9 mouse cellular contexts compared by ENCODE assay signal in the genomic region with DNA sequence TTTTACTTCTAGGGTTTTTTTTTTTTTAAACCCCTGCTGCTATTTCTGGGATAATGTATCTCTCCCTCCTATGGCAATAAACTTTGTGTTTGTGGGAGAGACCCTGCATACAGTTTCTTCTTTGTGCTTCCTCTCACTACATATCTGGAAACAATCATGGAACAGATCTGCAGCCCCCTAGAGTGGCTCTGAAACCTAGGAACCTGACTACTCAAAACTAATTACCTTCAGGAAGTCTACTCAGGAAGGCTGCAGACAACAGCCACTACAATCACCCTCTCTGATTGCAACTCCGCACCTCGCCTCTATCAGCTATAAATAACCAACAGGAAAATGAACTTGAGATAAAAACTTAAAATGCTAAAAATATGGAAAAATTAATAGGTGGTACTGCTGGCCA. TPM values are rescaled to one million over a fixed set of nuclear protein-coding genes. Genes with fewer than 3 reads are reported as not detected.
DNase-seq lines count a peak whose midpoint lies in the region; ATAC-seq and TF ChIP-seq lines count a peak whose summit lies in the region.
"Had no signal": no experiment of that assay in that cellular context is flagged by ENCODE, and none has a peak within 500 bp of the region (broad histone marks: within the 10 kb centered on the region; RNA-seq: fewer than 3 reads in every experiment).

No protein-coding gene starts in this region.

- no peaks in the 10 kb centered on the region for H3K36me3 ChIP-seq in neural tube, embryonic 11.5 days (ENCODE audit: control insufficient read depth, insufficient read depth, low read length)
- H3K36me3 ChIP-seq in liver, embryonic 14.5 days (replicated peaks; ENCODE audit: control insufficient read depth, insufficient read depth, low read depth) = no peaks in the 10 kb centered on the region

- DNase-seq in gastrocnemius, adult 2 months = no peak
- no peak for DNase-seq in gastrocnemius, adult 18-20 months (ENCODE audit: low spot score)
- DNase-seq in neural tube, embryonic 11.5 days (ENCODE audit: low spot score) = no peak
- DNase-seq in neural tube, embryonic 10.5 days (ENCODE audit: extremely low spot score, low spot score) = no peak
- no peak for DNase-seq in liver, embryonic 14.5 days (ENCODE audit: low read depth in 3 of 3, low spot score in 3 of 3)
- DNase-seq in Muller cell, postnatal 12 days (ENCODE audit: inconsistent ontology term) = no peak
- DNase-seq in frontal cortex, postnatal 14 days (ENCODE audit: low spot score in 2 of 2) = no peak
- no peak for DNase-seq in right cerebral cortex, postnatal 36 days (ENCODE audit: low spot score in 2 of 2)

- TF ChIP-seq CTCF in gastrocnemius, adult 2 months (IDR thresholded peaks at IDR 0.05) = no peak
- no peak for TF ChIP-seq CTCF in liver, embryonic 14.5 days (IDR thresholded peaks at IDR 0.05; ENCODE audit: low read depth)

- TF ChIP-seq EP300 in liver, embryonic 14.5 days (IDR thresholded peaks at IDR 0.05; ENCODE audit: low read depth) = no peak

- H3K9ac ChIP-seq in neural tube, embryonic 11.5 days (ENCODE audit: low read length) = no peak overlapping the region
- no peak overlapping the region for H3K9ac ChIP-seq in liver, embryonic 14.5 days (replicated peaks)

- peak overlapping the region; percentile 92 for H3K27ac ChIP-seq in gastrocnemius, adult 2 months
- no peak overlapping the region for H3K27ac ChIP-seq in neural tube, embryonic 11.5 days (ENCODE audit: low read depth, low read length)
- H3K27ac ChIP-seq in liver, embryonic 14.5 days = no peak overlapping the region

- H3K4me2 ChIP-seq in neural tube, embryonic 11.5 days (ENCODE audit: low read depth) = peak overlapping the region; percentile 41
- H3K4me2 ChIP-seq in liver, embryonic 14.5 days (ENCODE audit: low read depth) = 0 out of 2 replicates have a peak overlapping the region, but pooled peaks have one; percentile 11

- H3K9me3 ChIP-seq in neural tube, embryonic 11.5 days (ENCODE audit: control insufficient read depth, low read length) = no peaks in the 10 kb centered on the region
- no peaks in the 10 kb centered on the region for H3K9me3 ChIP-seq in liver, embryonic 14.5 days (ENCODE audit: control insufficient read depth, low read length)

- 64% methylated on average over 2 of the region's 2 CpGs for whole genome bisulfite sequencing in neural tube, embryonic 11.5 days
- WGBS in liver, embryonic 14.5 days (ENCODE audit: insufficient replicate concordance) = 22% methylated on average over 2 of the region's 2 CpGs

- H3K4me1 ChIP-seq in neural tube, embryonic 11.5 days (ENCODE audit: control insufficient read depth, insufficient read depth, low read length) = peaks cover 11% of the 10 kb centered on the region
- peaks cover 0 to 4% of the 10 kb centered on the region in 2 experiments; a peak in 2 of 4 replicates for H3K4me1 ChIP-seq in liver, embryonic 14.5 days (replicated peaks; ENCODE audit: control insufficient read depth in 2 of 2, insufficient read depth in 2 of 2, low read length in 1 of 2)

- H3K4me3 ChIP-seq in gastrocnemius, adult 2 months = peak overlapping the region; percentile 91
- H3K4me3 ChIP-seq in neural tube, embryonic 11.5 days (ENCODE audit: low read depth, low read length) = peak overlapping the region; percentile 79
- H3K4me3 ChIP-seq in liver, embryonic 14.5 days (ENCODE audit: insufficient read depth in 1 of 2, low read depth in 2 of 2, low read length in 2 of 2) = no peak overlapping the region; a peak in 1 of 4 replicates

- intact Hi-C loops in gastrocnemius, adult 2 months (cut with DNase I) = no loop called here

- no peaks in the 10 kb centered on the region for H3K27me3 ChIP-seq in neural tube, embryonic 11.5 days (ENCODE audit: control insufficient read depth, insufficient read depth, low read length)
- peaks cover 27% of the 10 kb centered on the region for H3K27me3 ChIP-seq in liver, embryonic 14.5 days (ENCODE audit: control insufficient read depth, insufficient read depth, low read length)

- no peak for ATAC-seq in neural tube, embryonic 11.5 days (ENCODE audit: insufficient read depth, low FRiP score, low TSS enrichment)
- no peak for ATAC-seq in liver, embryonic 14.5 days (ENCODE audit: insufficient read depth)

RNA-seq across cellular contexts. Expression of a gene that starts 1.8 kb away (rescaled TPM):
- 1 to 10 TPM; 4.5 to 8.4 TPM for total RNA-seq in gastrocnemius, adult 2 months (2021)
- 1 to 10 TPM; 5.8 to 6.3 TPM for total RNA-seq in gastrocnemius, adult 18-20 months (2021)
- polyA plus RNA-seq in neural tube, embryonic 11.5 days (2014; fragmentation: Nextera tagmentation; extraction: Ambion mirVana) = 51.0 and 55.7 TPM in 2 replicates
- 0.52 and 0.65 TPM in 2 replicates for polyA plus RNA-seq in liver, embryonic 14.5 days (2012; rRNA removed)
- polyA plus RNA-seq in liver, embryonic 14.5 days (2014; fragmentation: Nextera tagmentation; extraction: Ambion mirVana) = 1.9 and 2.1 TPM in 2 replicates

RNA-seq across cellular contexts. Expression of a gene that starts 15.5 kb away (rescaled TPM):
- not detected for total RNA-seq in gastrocnemius, adult 2 months (2021)
- not detected for total RNA-seq in gastrocnemius, adult 18-20 months (2021)
- not detected in 2 replicates for polyA plus RNA-seq in neural tube, embryonic 11.5 days (2014; fragmentation: Nextera tagmentation; extraction: Ambion mirVana)
- polyA plus RNA-seq in liver, embryonic 14.5 days (2012; rRNA removed) = not detected in 2 replicates
- not detected in 2 replicates for polyA plus RNA-seq in liver, embryonic 14.5 days (2014; fragmentation: Nextera tagmentation; extraction: Ambion mirVana)
- total RNA-seq: layer of hippocampus, postnatal 10 days had no signal

Comparison
In these comparisons a context has a peak if more than half of its experiments do, and no peak if none do; other contexts are left out.
1. H3K4me3 ChIP-seq: peak in gastrocnemius, adult 2 months (single experiment) and neural tube, embryonic 11.5 days (single experiment); none in liver, embryonic 14.5 days (0 of 2).